Mouse (Mus musculus): ENCODE data around the gene Fyn. TPM values are rescaled to one million over a fixed set of nuclear protein-coding genes. Genes with fewer than 3 reads are reported as not detected.

Fyn gene
- total and polyA plus RNA-seq, 3 experiments: 14.9 to 42.4 (median 19.9) TPM

DNA sequence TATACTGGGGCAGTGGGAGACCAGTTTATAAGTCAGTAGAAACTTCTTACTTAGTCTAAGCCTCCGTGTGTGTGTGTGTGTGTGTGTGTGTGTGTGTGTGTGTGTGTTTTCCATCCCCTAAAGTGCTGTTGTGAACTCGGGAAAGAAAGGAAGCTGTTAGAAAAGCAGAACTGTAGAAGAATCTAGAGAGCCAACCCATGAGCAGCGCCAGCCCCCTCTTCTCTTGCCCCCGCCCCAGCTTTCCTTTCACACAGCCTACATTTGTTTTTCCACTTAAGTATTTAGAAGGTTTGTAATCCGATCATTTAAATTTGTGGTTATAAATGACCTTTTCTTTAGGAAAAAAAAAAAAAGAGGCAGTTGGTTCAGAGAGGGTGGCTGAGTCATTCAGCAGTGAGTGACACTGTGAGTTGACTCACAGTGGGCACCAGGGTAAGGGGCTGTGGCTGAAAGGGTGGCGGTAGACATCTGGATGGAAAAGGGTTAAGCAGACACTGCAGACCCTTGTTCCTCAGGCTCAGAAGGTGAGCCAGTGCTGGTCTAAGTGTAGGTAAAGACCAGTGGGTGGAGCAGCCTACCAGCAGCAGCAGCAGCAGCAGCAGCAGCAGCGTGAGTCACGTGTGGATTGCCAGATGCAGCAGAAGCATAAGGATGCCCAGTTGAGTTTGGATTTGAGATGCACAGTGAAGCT, 66.2 kb downstream of the Fyn start:
- peak; percentile 47 for DNase-seq (ENCODE audit: extremely low read depth)
- H3K4me1 ChIP-seq (ENCODE audit: control insufficient read depth in 1 of 2, insufficient read depth in 2 of 2): peaks cover 9 to 77% of the 10 kb centered on the region in 2 experiments

GRCm38 (mm10) chr10:39438905-39439304, 70.2 kb downstream of the Fyn start:
- dilution Hi-C loops (cut with MboI; ENCODE audit: extremely low pct_ligation_motif_present, extremely low pct_unique_long_range_greater_than_20kb, low sequenced_read_pairs): no loop called here
- Histone ChIP-seq H3K9me3 (replicated peaks; ENCODE audit: low read length) (no peaks in the 10 kb centered on the region), H3K79me2 (replicated peaks; ENCODE audit: control insufficient read depth, extremely low read depth, insufficient read depth, poor library complexity, severe bottlenecking) (no peaks in the 10 kb centered on the region), H3K27me3 (replicated peaks) (no peaks in the 10 kb centered on the region), H3K4me1 (ENCODE audit: control insufficient read depth in 1 of 2, insufficient read depth in 2 of 2) (peaks cover 6 to 66% of the 10 kb centered on the region in 2 experiments), H3K36me3 (replicated peaks in 1 of 2; ENCODE audit: control insufficient read depth in 1 of 2, insufficient read depth in 1 of 2, low read length in 1 of 2) (peaks cover 0 to 17% of the 10 kb centered on the region in 2 experiments), H3K4me2 (ENCODE audit: insufficient read depth, low read depth, poor library complexity, severe bottlenecking) (no peak overlapping the region), H3K4me3 (replicated peaks in 1 of 3; ENCODE audit: low read depth in 2 of 3, low read length in 2 of 3, poor library complexity in 1 of 3) (no peak overlapping the region), H3K27ac (ENCODE audit: insufficient read depth, low read depth) (no peak overlapping the region), H3K9ac (ENCODE audit: insufficient read depth, low read depth) (no peak overlapping the region)
- no peak for DNase-seq (ENCODE audit: extremely low read depth)
- TF ChIP-seq KAT2A (IDR thresholded peaks at IDR 0.05; ENCODE audit: insufficient replicate concordance, low read length): no peak
- in situ Hi-C loops (cut with MboI; ENCODE audit: low pct_ligation_motif_present, low pct_unique_long_range_greater_than_20kb, low sequenced_read_pairs): no loop called here

More for the DNA sequence above, 66.2 kb downstream of the Fyn start:
- no peaks in the 10 kb centered on the region for H3K9me3 ChIP-seq (replicated peaks; ENCODE audit: low read length)
- TF ChIP-seq TCF12 (IDR thresholded peaks at IDR 0.05; ENCODE audit: low read depth, low read length) (no peak), USF1 (IDR thresholded peaks at IDR 0.05; ENCODE audit: low read depth, low read length) (0 out of 2 replicates have a peak, but pooled peaks have one; percentile 3), BHLHE40 (IDR thresholded peaks at IDR 0.05; ENCODE audit: low read depth, low read length) (peak; percentile 62), MAZ (IDR thresholded peaks at IDR 0.05; ENCODE audit: low read depth, low read length) (0 out of 2 replicates have a peak, but pooled peaks have one; percentile 33), MAX (IDR thresholded peaks at IDR 0.05; ENCODE audit: low read length) (no peak), JUN (IDR thresholded peaks at IDR 0.05; ENCODE audit: insufficient read depth, low read depth, low read length) (no peak), ETS1 (conservative IDR thresholded peaks at IDR 0.05; ENCODE audit: low read depth, low read length) (peak; percentile 39; the same call in 1 of the 2 replicates), RCOR1 (conservative IDR thresholded peaks at IDR 0.05; ENCODE audit: low read depth, low read length) (no peak), ZNF384 (IDR thresholded peaks at IDR 0.05; ENCODE audit: low read depth, low read length) (peak; percentile 85), PAX5 (IDR thresholded peaks at IDR 0.05; ENCODE audit: low read length) (no peak), EP300 (IDR thresholded peaks at IDR 0.05; ENCODE audit: low read length) (no peak; the same call in 1 of the 2 replicates), GABPA (IDR thresholded peaks at IDR 0.05; ENCODE audit: insufficient replicate concordance, low read depth, low read length) (no peak)
- H3K27ac ChIP-seq (ENCODE audit: insufficient read depth, low read depth): no peak overlapping the region
- no peaks in the 10 kb centered on the region for H3K79me2 ChIP-seq (replicated peaks; ENCODE audit: control insufficient read depth, extremely low read depth, insufficient read depth, poor library complexity, severe bottlenecking)
- in situ Hi-C loops (cut with MboI; ENCODE audit: low pct_ligation_motif_present, low pct_unique_long_range_greater_than_20kb, low sequenced_read_pairs): no loop called here
- H3K27me3 ChIP-seq (replicated peaks): no peaks in the 10 kb centered on the region
- peaks cover 0 to 12% of the 10 kb centered on the region in 2 experiments for H3K36me3 ChIP-seq (replicated peaks in 1 of 2; ENCODE audit: control insufficient read depth in 1 of 2, insufficient read depth in 1 of 2, low read length in 1 of 2)
- dilution Hi-C loops (cut with MboI; ENCODE audit: extremely low pct_ligation_motif_present, extremely low pct_unique_long_range_greater_than_20kb, low sequenced_read_pairs): no loop called here
- peak overlapping the region in 1 of 3 experiments; percentile 25 for H3K4me3 ChIP-seq (replicated peaks in 1 of 3; ENCODE audit: low read depth in 2 of 3, low read length in 2 of 3, poor library complexity in 1 of 3)
- H3K4me2 ChIP-seq (ENCODE audit: insufficient read depth, low read depth, poor library complexity, severe bottlenecking): no peak overlapping the region; the same call in 1 of the 2 replicates
- H3K9ac ChIP-seq (ENCODE audit: insufficient read depth, low read depth): no peak overlapping the region
